ENCODE assay signal across 20 mouse cellular contexts in genomic region chr3:93162996-93163592, GRCm38 (mm10).
DNase-seq lines count a peak whose midpoint lies in the region.
"Had no signal": no experiment of that assay in that cellular context is flagged by ENCODE, and none has a peak within 500 bp of the region (broad histone marks: within the 10 kb centered on the region; RNA-seq: fewer than 3 reads in every experiment).

No protein-coding gene starts in this region.

- DNase-seq in cerebellum, postnatal 25 days, result peak; percentile 8 to 13
- no peak for DNase-seq in cerebellum, adult 9-11 months
- DNase-seq in ES-CJ7 (ENCODE audit: low read depth, low spot score), result peak; percentile 91
- DNase-seq in R1 (ENCODE audit: low read depth, low spot score), result peak; percentile 81
- DNase-seq in forelimb bud, embryonic 11.5 days (ENCODE audit: low read depth, low spot score), result peak; percentile 4
- DNase-seq in urinary bladder, postnatal 36 days (ENCODE audit: low spot score in 2 of 2), result no peak
- no peak for DNase-seq in left cerebral cortex, adult 11 months (ENCODE audit: low spot score)
- DNase-seq in ovary, postnatal 36 days (ENCODE audit: low spot score), result no peak
- DNase-seq: adrenal gland, postnatal 10 days; cerebellum, adult 8-10 months; gastrocnemius, postnatal 25 days; heart, adult 2 months; heart, postnatal 4 days; kidney, adult 11 months; kidney, postnatal 14 days; lung, adult 2 months; lung, postnatal 10 days; retina, postnatal 1 day; right cerebral cortex, postnatal 14 days; thymus, postnatal 4 days had no signal

Comparison
In these comparisons a context has a peak if more than half of its experiments do, and no peak if none do; other contexts are left out.
1. DNase-seq: peak in cerebellum, postnatal 25 days (2 of 2), ES-CJ7 (single experiment), R1 (single experiment) and forelimb bud, embryonic 11.5 days (single experiment); none in cerebellum, adult 9-11 months (single experiment), urinary bladder, postnatal 36 days (0 of 2), left cerebral cortex, adult 11 months (single experiment) and ovary, postnatal 36 days (single experiment).